Mouse (Mus musculus): ENCODE measurements at regions not wholly inside any gene's neighbourhood (a gene's known extent, or its start where the extent isn't known, plus 50 kb on each side); places are given as distances from the start of the nearest gene placed in this dataset.

DNA sequence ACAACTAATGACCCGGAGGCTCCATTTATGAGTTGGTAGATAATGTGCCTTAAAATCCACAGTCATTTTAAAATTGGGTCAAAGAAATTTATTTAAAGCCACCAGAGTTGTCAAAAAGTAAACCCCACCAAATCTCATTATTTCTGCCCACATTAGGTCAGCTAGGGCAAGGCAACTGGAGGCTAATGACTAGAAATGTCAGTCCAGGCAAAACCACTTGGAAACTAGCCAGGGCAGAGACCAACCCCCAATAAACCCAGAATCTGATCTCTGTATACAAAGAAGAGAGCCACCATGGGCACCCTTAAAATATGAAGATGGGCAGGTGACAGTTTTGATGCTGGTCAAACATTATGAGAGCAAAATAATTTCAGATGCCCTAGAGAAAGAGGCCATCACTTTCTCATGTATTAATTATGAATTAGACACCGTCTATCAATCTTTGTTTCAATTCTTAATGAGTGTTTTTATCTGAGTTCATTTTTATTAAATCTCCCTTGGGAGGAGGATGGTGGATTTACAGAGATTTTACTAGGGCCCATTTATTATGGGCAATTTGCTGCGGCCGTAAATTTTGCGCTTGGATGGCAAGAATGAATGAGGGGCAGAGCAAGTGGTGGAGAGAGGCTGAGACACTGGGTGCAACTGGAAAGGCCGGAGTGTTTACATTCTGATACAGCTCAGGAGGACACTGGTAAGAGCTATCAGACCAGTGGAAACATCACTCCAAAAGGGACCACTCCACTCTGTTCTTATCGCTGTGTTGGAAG, 99.2 kb upstream of the Shb start:
- TF ChIP-seq EP300 (optimal IDR thresholded peaks at IDR 0.05) (no peak), CTCF (IDR thresholded peaks at IDR 0.05; ENCODE audit: low read depth) (no peak)

Measured in stomach, postnatal 0 days (tissue).